Mouse (Mus musculus): ENCODE data around the gene Olfr243.
"Not testable (repeated sequence)": the region's sequence is repeated elsewhere in the genome, so short reads cannot be mapped to it uniquely, and the experiment has no call there.

Gene Olfr243

GRCm38 (mm10) chr7:103714371-103714770 is at the start of gene Olfr243:
Gene Olfr243 (plus strand): TSS chr7:103714671.
- DNase-seq (ENCODE audit: low spot score in 2 of 2), result no peak

GRCm38 (mm10) chr7:103671091-103671490 is 43.4 kb upstream of the Olfr243 start, which contains the start of gene Olfr624:
Gene Olfr624 (minus strand): TSS chr7:103671191.
- DNase-seq (ENCODE audit: low spot score in 2 of 2), result no peak

- DNase-seq (ENCODE audit: low spot score in 2 of 2), result no peak
Measured at GRCm38 (mm10) chr7:103682420-103682819, 32.1 kb upstream of the Olfr243 start, which contains the start of gene Olfr625-ps1. Gene Olfr625-ps1 (plus strand): TSS chr7:103682720.

- no peak for DNase-seq (ENCODE audit: low spot score in 2 of 2)
Measured at GRCm38 (mm10) chr7:103699469-103699868, 15.0 kb upstream of the Olfr243 start.

GRCm38 (mm10) chr7:103712024-103712423 is 2.4 kb upstream of the Olfr243 start:
- peak in 1 of 2 experiments; percentile 41 for DNase-seq (ENCODE audit: low spot score in 2 of 2)

- DNase-seq (ENCODE audit: low spot score in 2 of 2), result not testable (repeated sequence)
Measured at GRCm38 (mm10) chr7:103716398-103716797, 1.9 kb downstream of the Olfr243 start.

- DNase-seq (ENCODE audit: low spot score in 2 of 2), result no peak
Measured at GRCm38 (mm10) chr7:103730074-103730473, 15.6 kb downstream of the Olfr243 start, which contains the start of gene Olfr628. Gene Olfr628 (plus strand): TSS chr7:103730374.

GRCm38 (mm10) chr7:103744843-103745242 is 30.4 kb downstream of the Olfr243 start, which contains the start of gene Olfr629:
Gene Olfr629 (minus strand): TSS chr7:103744943.
- DNase-seq (ENCODE audit: low spot score in 2 of 2), result no peak

- no peak for DNase-seq (ENCODE audit: low spot score in 2 of 2)
Measured at GRCm38 (mm10) chr7:103757233-103757632, 42.8 kb downstream of the Olfr243 start, which contains the start of gene Olfr630. Gene Olfr630 (minus strand): TSS chr7:103757333.

GRCm38 (mm10) chr7:103762212-103762611 is 47.7 kb downstream of the Olfr243 start:
- DNase-seq (ENCODE audit: low spot score in 2 of 2), result not testable (repeated sequence)

GRCm38 (mm10) chr7:103767687-103768086 is 53.2 kb downstream of the Olfr243 start:
- not testable (repeated sequence) for DNase-seq (ENCODE audit: low spot score in 2 of 2)

Data from spleen, postnatal 10 days (tissue).